Mouse (Mus musculus) MEL (cell line): ENCODE data around the gene Aspscr1. TPM values are rescaled to one million over a fixed set of nuclear protein-coding genes. Genes with fewer than 3 reads are reported as not detected.

Experiments
- DNase-seq: peaks from one replicate; pipeline ENCODE4 v3.0.0; 2011; ENCODE audit warnings: low read depth, low spot score
- H3K27ac ChIP-seq: 2 replicates; pipeline ENCODE4 v1.5.1; 2012; ENCODE audit warnings: low read depth, mild to moderate bottlenecking, control low read depth, low read length, moderate library complexity; ENCODE audit not compliant: control insufficient read depth
- H3K27me3 ChIP-seq, 2 experiments: fragments of 150-350 bp in 1 of 2; sonication (generic) in 1 of 2; 2 replicates each; pipeline ENCODE4 v1.6.1; 2012; ENCODE audit warnings: low read length in 2 of 2, mild to moderate bottlenecking in 2 of 2, improper control_type of control experiment in 1 of 2, moderate library complexity in 1 of 2; ENCODE audit not compliant: insufficient read depth in 2 of 2, control insufficient read depth in 1 of 2
- H3K36me3 ChIP-seq, 2 experiments: 2 replicates each; pipeline ENCODE4 v1.6.1; 2012 to 2014; ENCODE audit warnings: low read length in 2 of 2, improper control_type of control experiment in 1 of 2, inconsistent platforms in 1 of 2, mild to moderate bottlenecking in 1 of 2; ENCODE audit not compliant: insufficient read depth in 2 of 2, control insufficient read depth in 1 of 2
- H3K4me1 ChIP-seq, 2 experiments: fragments of 150-350 bp in 1 of 2; sonication (generic) in 1 of 2; 2 replicates each; pipeline ENCODE4 v1.6.1; 2012; ENCODE audit warnings: low read length in 2 of 2, improper control_type of control experiment in 1 of 2, mild to moderate bottlenecking in 1 of 2; ENCODE audit not compliant: insufficient read depth in 2 of 2, control insufficient read depth in 1 of 2
- H3K4me3 ChIP-seq, 2 experiments: fragments of 150-350 bp in 1 of 2; sonication (generic) in 1 of 2; 2 replicates each; pipeline ENCODE4 v1.5.1; 2012; ENCODE audit warnings: low read depth in 2 of 2, low read length in 2 of 2, mild to moderate bottlenecking in 2 of 2, moderate library complexity in 2 of 2, control low read depth in 1 of 2, improper control_type of control experiment in 1 of 2; ENCODE audit not compliant: control insufficient read depth in 1 of 2, insufficient read depth in 1 of 2
- H3K79me2 ChIP-seq: 2 replicates; pipeline ENCODE4 v1.6.1; 2012; ENCODE audit warnings: mild to moderate bottlenecking, low read length, moderate library complexity; ENCODE audit not compliant: control insufficient read depth, poor library complexity, insufficient read depth
- H3K9ac ChIP-seq: 2 replicates; pipeline ENCODE4 v1.6.1; 2012; ENCODE audit warnings: low read depth, mild to moderate bottlenecking, control low read depth, low read length, moderate library complexity; ENCODE audit not compliant: control insufficient read depth, poor library complexity, severe bottlenecking
- H3K9me3 ChIP-seq: fragments of 150-350 bp; sonication (generic); replicated peaks from 2 replicates; pipeline ENCODE4 v1.6.1; 2012; ENCODE audit warnings: mild to moderate bottlenecking, low read length, improper control_type of control experiment, moderate library complexity; ENCODE audit not compliant: insufficient read depth
- CHD1 ChIP-seq: IDR thresholded peaks from 2 replicates; pipeline ENCODE4 v1.6.1; 2012; ENCODE audit warnings: low read depth, mild to moderate bottlenecking, inconsistent platforms, low read length, improper control_type of control experiment
- CHD2 ChIP-seq: IDR thresholded peaks from 2 replicates; pipeline ENCODE4 v1.6.1; 2011; ENCODE audit warnings: low read length, improper control_type of control experiment
- CTCF ChIP-seq, 3 experiments: IDR thresholded peaks in 2 of 3; conservative IDR thresholded peaks in 1 of 3; 2 replicates each; pipeline ENCODE4 v1.5.1; 2011 to 2012; ENCODE audit warnings: low read length in 3 of 3, low read depth in 2 of 3, mild to moderate bottlenecking in 2 of 3, improper control_type of control experiment in 1 of 3, inconsistent platforms in 1 of 3, mixed read lengths in 1 of 3, moderate library complexity in 1 of 3; ENCODE audit not compliant: control insufficient read depth in 1 of 3, insufficient read depth in 1 of 3, poor library complexity in 1 of 3, severe bottlenecking in 1 of 3
- E2F4 ChIP-seq: IDR thresholded peaks from 2 replicates; pipeline ENCODE4 v1.6.1; 2011; ENCODE audit warnings: low read depth, low read length, improper control_type of control experiment, borderline replicate concordance
- ELF1 ChIP-seq: IDR thresholded peaks from 2 replicates; pipeline ENCODE4 v1.6.1; 2014; ENCODE audit warnings: low read depth, mild to moderate bottlenecking, inconsistent platforms, low read length, improper control_type of control experiment, moderate library complexity
- EP300 ChIP-seq, 2 experiments: IDR thresholded peaks; 2 replicates each; pipeline ENCODE4 v1.6.1; 2011; ENCODE audit warnings: improper control_type of control experiment in 2 of 2, low read length in 2 of 2, low read depth in 1 of 2, mild to moderate bottlenecking in 1 of 2
- ETS1 ChIP-seq: IDR thresholded peaks from 2 replicates; pipeline ENCODE4 v1.6.1; 2012; ENCODE audit warnings: low read depth, mild to moderate bottlenecking, inconsistent platforms, low read length, improper control_type of control experiment, moderate library complexity
- GABPA ChIP-seq: IDR thresholded peaks from 2 replicates; pipeline ENCODE4 v1.6.1; 2012; ENCODE audit warnings: low read depth, mild to moderate bottlenecking, inconsistent platforms, low read length, improper control_type of control experiment, moderate library complexity
- GATA1 ChIP-seq: IDR thresholded peaks from 2 replicates; pipeline ENCODE4 v1.6.1; 2011; ENCODE audit warnings: low read depth, low read length, improper control_type of control experiment
- HCFC1 ChIP-seq: IDR thresholded peaks from 2 replicates; pipeline ENCODE4 v1.6.1; 2012; ENCODE audit warnings: low read depth, mild to moderate bottlenecking, inconsistent platforms, low read length, improper control_type of control experiment, moderate library complexity
- JUND ChIP-seq: IDR thresholded peaks from 2 replicates; pipeline ENCODE4 v1.6.1; 2011; ENCODE audit warnings: low read depth, mild to moderate bottlenecking, improper control_type of control experiment, low read length
- KAT2A ChIP-seq: conservative IDR thresholded peaks from 2 replicates; pipeline ENCODE4 v1.6.1; 2012; ENCODE audit warnings: low read depth, low read length, improper control_type of control experiment, inconsistent platforms
- MAFK ChIP-seq: IDR thresholded peaks from 2 replicates; pipeline ENCODE4 v1.6.1; 2011; ENCODE audit warnings: low read depth, mild to moderate bottlenecking, low read length, improper control_type of control experiment, borderline replicate concordance
- MAX ChIP-seq: IDR thresholded peaks from 2 replicates; pipeline ENCODE4 v1.6.1; 2011; ENCODE audit warnings: low read length, improper control_type of control experiment
- MAZ ChIP-seq: IDR thresholded peaks from 2 replicates; pipeline ENCODE4 v1.6.1; 2012; ENCODE audit warnings: low read depth, mild to moderate bottlenecking, inconsistent platforms, low read length, improper control_type of control experiment
- MEF2A ChIP-seq: IDR thresholded peaks from 2 replicates; pipeline ENCODE4 v1.6.1; 2014; ENCODE audit warnings: low read depth, mild to moderate bottlenecking, inconsistent platforms, low read length, improper control_type of control experiment; ENCODE audit not compliant: poor library complexity, insufficient replicate concordance, severe bottlenecking; ENCODE audit errors: extremely low read depth
- MXI1 ChIP-seq: IDR thresholded peaks from 2 replicates; pipeline ENCODE4 v1.6.1; 2011; ENCODE audit warnings: mild to moderate bottlenecking, low read depth, low read length, improper control_type of control experiment
- MYB ChIP-seq: IDR thresholded peaks from 2 replicates; pipeline ENCODE4 v1.6.1; 2011; ENCODE audit warnings: mild to moderate bottlenecking, low read depth, low read length, improper control_type of control experiment
- MYC ChIP-seq: IDR thresholded peaks from 2 replicates; pipeline ENCODE4 v1.6.1; 2011; ENCODE audit warnings: low read depth, mild to moderate bottlenecking, low read length, improper control_type of control experiment, moderate library complexity
- NELFE ChIP-seq: IDR thresholded peaks from 2 replicates; pipeline ENCODE4 v1.6.1; 2011; ENCODE audit warnings: low read depth, low read length, improper control_type of control experiment
- NRF1 ChIP-seq: IDR thresholded peaks from 2 replicates; pipeline ENCODE4 v1.6.1; 2014; ENCODE audit warnings: low read depth, mild to moderate bottlenecking, inconsistent platforms, low read length, improper control_type of control experiment, moderate library complexity; ENCODE audit not compliant: poor library complexity, insufficient read depth, severe bottlenecking
- POLR2A ChIP-seq, 2 experiments: IDR thresholded peaks; 2 replicates each; pipeline ENCODE4 v1.6.1; 2011 to 2012; ENCODE audit warnings: low read length in 2 of 2, mild to moderate bottlenecking in 2 of 2, control low read depth in 1 of 2, improper control_type of control experiment in 1 of 2, low read depth in 1 of 2, moderate library complexity in 1 of 2; ENCODE audit not compliant: control insufficient read depth in 1 of 2, insufficient read depth in 1 of 2, poor library complexity in 1 of 2
- POLR2AphosphoS2 ChIP-seq: IDR thresholded peaks from 2 replicates; pipeline ENCODE4 v1.6.1; 2011; ENCODE audit warnings: low read length, improper control_type of control experiment
- POLR2AphosphoS5 ChIP-seq: IDR thresholded peaks from 2 replicates; pipeline ENCODE4 v1.6.1; 2012; ENCODE audit warnings: low read depth, borderline replicate concordance, mild to moderate bottlenecking, inconsistent platforms, low read length, moderate library complexity, mixed read lengths
- RAD21 ChIP-seq: IDR thresholded peaks from 2 replicates; pipeline ENCODE4 v1.6.1; 2011; ENCODE audit warnings: mild to moderate bottlenecking, low read depth, low read length, improper control_type of control experiment
- RCOR1 ChIP-seq: IDR thresholded peaks from 2 replicates; pipeline ENCODE4 v1.6.1; 2012; ENCODE audit warnings: low read depth, mild to moderate bottlenecking, inconsistent platforms, low read length, improper control_type of control experiment
- SIN3A ChIP-seq: IDR thresholded peaks from 2 replicates; pipeline ENCODE4 v1.6.1; 2012; ENCODE audit warnings: low read length, improper control_type of control experiment, inconsistent platforms
- SMC3 ChIP-seq: IDR thresholded peaks from 2 replicates; pipeline ENCODE4 v1.6.1; 2011; ENCODE audit warnings: low read depth, low read length, improper control_type of control experiment
- TAL1 ChIP-seq: IDR thresholded peaks from 2 replicates; pipeline ENCODE4 v1.6.1; 2012; ENCODE audit warnings: mild to moderate bottlenecking, inconsistent platforms, low read length, moderate library complexity, mixed read lengths
- TBP ChIP-seq: IDR thresholded peaks from 2 replicates; pipeline ENCODE4 v1.8.0; 2011; ENCODE audit warnings: low read depth, low read length, improper control_type of control experiment
- TCF12 ChIP-seq: IDR thresholded peaks from 2 replicates; pipeline ENCODE4 v1.6.1; 2014; ENCODE audit warnings: low read depth, mild to moderate bottlenecking, inconsistent platforms, low read length, improper control_type of control experiment, moderate library complexity
- UBTF ChIP-seq: IDR thresholded peaks from 2 replicates; pipeline ENCODE4 v1.6.1; 2012; ENCODE audit warnings: low read depth, mild to moderate bottlenecking, inconsistent platforms, low read length, improper control_type of control experiment, moderate library complexity, borderline replicate concordance; ENCODE audit not compliant: insufficient read depth
- USF1 ChIP-seq: IDR thresholded peaks from 2 replicates; pipeline ENCODE4 v1.6.1; 2014; ENCODE audit warnings: low read depth, mild to moderate bottlenecking, inconsistent platforms, low read length, improper control_type of control experiment, moderate library complexity
- USF2 ChIP-seq, 2 experiments: IDR thresholded peaks; 2 replicates each; pipeline ENCODE4 v1.6.1; 2011 to 2012; ENCODE audit warnings: improper control_type of control experiment in 2 of 2, low read length in 2 of 2, borderline replicate concordance in 1 of 2, inconsistent platforms in 1 of 2, low read depth in 1 of 2, mild to moderate bottlenecking in 1 of 2; ENCODE audit not compliant: insufficient read depth in 1 of 2
- ZC3H11A ChIP-seq: IDR thresholded peaks from 2 replicates; pipeline ENCODE4 v1.6.1; 2012; ENCODE audit warnings: low read depth, mild to moderate bottlenecking, inconsistent platforms, low read length, improper control_type of control experiment
- ZKSCAN1 ChIP-seq: IDR thresholded peaks from 2 replicates; pipeline ENCODE4 v1.6.1; 2012; ENCODE audit warnings: low read depth, mild to moderate bottlenecking, inconsistent platforms, low read length, improper control_type of control experiment, moderate library complexity
- ZMIZ1 ChIP-seq: IDR thresholded peaks from 2 replicates; pipeline ENCODE4 v1.6.1; 2012; ENCODE audit warnings: low read depth, mild to moderate bottlenecking, inconsistent platforms, low read length, improper control_type of control experiment, moderate library complexity
- ZNF384 ChIP-seq: IDR thresholded peaks from 2 replicates; pipeline ENCODE4 v1.6.1; 2012; ENCODE audit warnings: low read depth, mild to moderate bottlenecking, inconsistent platforms, low read length, improper control_type of control experiment
- polyA plus RNA-seq, 2 experiments: library from polyadenylated mRNA; stranded (reverse) in 1 of 2; unstranded in 1 of 2; fragments of >175 nt in 1 of 2; fragments of >200 nt in 1 of 2; gene quantifications; 2 replicates each; pipeline versions ENCODE4 v1.2.1 to v1.2.4; 2012; ENCODE audit warnings: low replicate concordance in 2 of 2, low read depth in 1 of 2; ENCODE audit not compliant: insufficient read length in 2 of 2, insufficient read depth in 1 of 2, missing spikeins in 1 of 2
- total RNA-seq: library from RNA; depleted of rRNA; stranded (reverse); fragments of 300-350 nt; gene quantifications from 2 replicates; pipeline ENCODE4 v1.2.3, GENCODE M21; 2012

Aspscr1 gene
- total and polyA plus RNA-seq, 3 experiments = 36.2 to 72.5 TPM; not detected in 1

DNA sequence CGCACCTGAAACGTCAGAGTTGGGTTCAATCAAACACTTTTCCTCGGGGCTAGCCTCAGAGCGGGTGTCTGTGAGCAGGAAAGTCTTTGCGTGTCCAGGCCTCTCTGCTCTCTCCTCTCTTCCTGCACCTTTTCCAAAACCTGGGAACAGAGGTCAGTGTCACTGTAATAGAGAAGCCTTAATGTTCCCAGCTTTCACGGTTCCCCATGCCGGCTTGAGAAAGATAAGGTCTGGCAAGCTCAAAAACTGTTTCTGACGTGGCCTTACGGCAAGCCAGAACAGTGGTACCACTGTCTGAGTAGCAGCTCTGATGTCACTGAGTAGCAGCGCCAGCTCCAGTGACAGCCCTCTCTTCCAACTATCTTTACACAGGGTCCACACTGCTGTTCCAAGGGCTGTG lies 41.8 kb downstream of the Aspscr1 start:
- peaks cover 0 to 2% of the 10 kb centered on the region in 2 experiments; a peak in 1 of 4 replicates for H3K36me3 ChIP-seq
- H3K4me1 ChIP-seq = peaks cover 0 to 8% of the 10 kb centered on the region in 2 experiments; a peak in 3 of 4 replicates
- peak overlapping the region; percentile 66 to 73 for H3K4me3 ChIP-seq
- DNase-seq = peak; percentile 65
- no peaks in the 10 kb centered on the region for H3K27me3 ChIP-seq
- H3K27ac ChIP-seq = peak overlapping the region; percentile 15; the same call in 1 of the 2 replicates
- peaks cover 17% of the 10 kb centered on the region for H3K79me2 ChIP-seq
- H3K9ac ChIP-seq = peak overlapping the region; percentile 81
- no peaks in the 10 kb centered on the region for H3K9me3 ChIP-seq
- TF ChIP-seq CHD2 (no peak), CTCF (IDR thresholded peaks at IDR 0.05 in 2 of 3, conservative IDR thresholded peaks at IDR 0.05 in 1 of 3; ENCODE audit: control insufficient read depth in 1 of 3, insufficient read depth in 1 of 3, low read depth in 2 of 3, low read length in 3 of 3, poor library complexity in 1 of 3, severe bottlenecking in 1 of 3) (no peak), POLR2A (IDR thresholded peaks at IDR 0.05; ENCODE audit: control insufficient read depth in 1 of 2, insufficient read depth in 1 of 2, low read depth in 1 of 2, low read length in 2 of 2, poor library complexity in 1 of 2) (no peak; a peak in 1 of 4 replicates), USF1 (no peak), JUND (no peak), MAFK (no peak), MAZ (no peak), ETS1 (0 out of 2 replicates have a peak, but pooled peaks have one; percentile 22), ZKSCAN1 (no peak), POLR2AphosphoS2 (no peak), GABPA (no peak), EP300 (IDR thresholded peaks at IDR 0.05; ENCODE audit: low read depth in 1 of 2, low read length in 2 of 2) (peak in 1 of 2 experiments; percentile 39; a peak in 1 of 4 replicates), NELFE (no peak; the same call in 1 of the 2 replicates), SMC3 (no peak), TCF12 (no peak), HCFC1 (no peak), MYC (peak; percentile 34; the same call in 1 of the 2 replicates), ELF1 (no peak), RAD21 (no peak), MEF2A (no peak), E2F4 (no peak), USF2 (IDR thresholded peaks at IDR 0.05; ENCODE audit: borderline replicate concordance in 1 of 2, insufficient read depth in 1 of 2, low read depth in 1 of 2, low read length in 2 of 2) (no peak), GATA1 (0 out of 2 replicates have a peak, but pooled peaks have one; percentile 15), ZC3H11A (no peak), MAX (peak; percentile 46), MXI1 (peak; percentile 18; the same call in 1 of the 2 replicates), MYB (no peak), KAT2A (no peak), CHD1 (no peak), ZNF384 (no peak), NRF1 (no peak), UBTF (no peak), ZMIZ1 (no peak), SIN3A (0 out of 2 replicates have a peak, but pooled peaks have one; percentile 19), POLR2AphosphoS5 (no peak), TAL1 (no peak), RCOR1 (no peak), TBP (no peak)
